Mouse (Mus musculus) limb, embryonic 14.5 days (tissue): Measurements from ENCODE around the gene Shc3. TPM values are rescaled to one million over a fixed set of nuclear protein-coding genes. Genes with fewer than 3 reads are reported as not detected.

Experiments
- ATAC-seq: fragments of 200-750 bp; cut with Nextera tagmentation; 2 replicates; pipeline ENCODE4 v1.8.0; 2017; ENCODE audit warnings: low read depth, moderate number of reproducible peaks, moderate TSS enrichment; ENCODE audit not compliant: low FRiP score
- DNase-seq: peaks from one replicate; pipeline ENCODE4 v3.0.0-alpha.2; 2015; ENCODE audit warnings: low spot score
- H3K27ac ChIP-seq: fragments of 300-500 bp; sonication (generic); replicated peaks from 2 replicates; pipeline ENCODE4 v1.5.1; 2014; ENCODE audit warnings: low read depth, mild to moderate bottlenecking, low read length, moderate library complexity, mixed read lengths
- H3K27me3 ChIP-seq: fragments of 300-500 bp; sonication (generic); 2 replicates; pipeline ENCODE4 v1.6.1; 2014; ENCODE audit warnings: low read length, mixed read lengths; ENCODE audit not compliant: control insufficient read depth, insufficient read depth
- H3K36me3 ChIP-seq: fragments of 300-500 bp; sonication (generic); 2 replicates; pipeline ENCODE4 v1.6.1; 2014; ENCODE audit warnings: mild to moderate bottlenecking, low read length, moderate library complexity, mixed read lengths; ENCODE audit not compliant: control insufficient read depth, insufficient read depth
- H3K4me1 ChIP-seq: fragments of 300-500 bp; sonication (generic); 2 replicates; pipeline ENCODE4 v1.6.1; 2014; ENCODE audit warnings: antibody characterized with exemption, low read length, mixed read lengths; ENCODE audit not compliant: control insufficient read depth, insufficient read depth
- H3K4me2 ChIP-seq: fragments of 300-500 bp; sonication (generic); replicated peaks from 2 replicates; pipeline ENCODE4 v1.6.1; 2014; ENCODE audit warnings: low read depth, mild to moderate bottlenecking, low read length, moderate library complexity; ENCODE audit not compliant: severe bottlenecking
- H3K4me3 ChIP-seq: fragments of 300-500 bp; sonication (generic); replicated peaks from 2 replicates; pipeline ENCODE4 v1.5.1; 2014; ENCODE audit warnings: low read length
- H3K9ac ChIP-seq: fragments of 300-500 bp; sonication (generic); 2 replicates; pipeline ENCODE4 v1.6.1; 2014; ENCODE audit warnings: mild to moderate bottlenecking, low read depth, low read length, moderate library complexity; ENCODE audit not compliant: severe bottlenecking
- H3K9me3 ChIP-seq: fragments of 300-500 bp; sonication (generic); 2 replicates; pipeline ENCODE4 v1.6.1; 2016; ENCODE audit warnings: low read length; ENCODE audit not compliant: control insufficient read depth
- POLR2A ChIP-seq: fragments of 200-500 bp; IDR thresholded peaks from 2 replicates; pipeline ENCODE4 v1.8.0; 2012; ENCODE audit warnings: inconsistent platforms, mild to moderate bottlenecking, moderate library complexity, borderline replicate concordance; ENCODE audit not compliant: insufficient read depth, insufficient read length; ENCODE audit errors: extremely low read depth
- WGBS: fragments of 180-500 bp; shearing (Covaris S2); extraction: QIAGEN DNeasy Blood & Tissue Kit; methylation state at CpG from one replicate; pipeline ENCODE4 v1.1.7; 2014; 5-methylcytosine and 5-hydroxymethylcytosine counted together
- polyA plus RNA-seq, 2 experiments: library from polyadenylated mRNA; depleted of rRNA in 1 of 2; stranded (reverse) in 1 of 2; unstranded in 1 of 2; fragments of >200 nt; fragmentation: Nextera tagmentation in 1 of 2; extraction: Ambion mirVana in 1 of 2; gene quantifications; 2 replicates each; pipeline versions ENCODE4 v1.2.1 to v1.2.3; 2012 to 2014

The Shc3 gene
- polyA plus RNA-seq (2012; rRNA removed) (1.1 and 1.4 TPM in 2 replicates), polyA plus RNA-seq (2014; fragmentation: Nextera tagmentation; extraction: Ambion mirVana) (0.62 and 0.69 TPM in 2 replicates)

DNA sequence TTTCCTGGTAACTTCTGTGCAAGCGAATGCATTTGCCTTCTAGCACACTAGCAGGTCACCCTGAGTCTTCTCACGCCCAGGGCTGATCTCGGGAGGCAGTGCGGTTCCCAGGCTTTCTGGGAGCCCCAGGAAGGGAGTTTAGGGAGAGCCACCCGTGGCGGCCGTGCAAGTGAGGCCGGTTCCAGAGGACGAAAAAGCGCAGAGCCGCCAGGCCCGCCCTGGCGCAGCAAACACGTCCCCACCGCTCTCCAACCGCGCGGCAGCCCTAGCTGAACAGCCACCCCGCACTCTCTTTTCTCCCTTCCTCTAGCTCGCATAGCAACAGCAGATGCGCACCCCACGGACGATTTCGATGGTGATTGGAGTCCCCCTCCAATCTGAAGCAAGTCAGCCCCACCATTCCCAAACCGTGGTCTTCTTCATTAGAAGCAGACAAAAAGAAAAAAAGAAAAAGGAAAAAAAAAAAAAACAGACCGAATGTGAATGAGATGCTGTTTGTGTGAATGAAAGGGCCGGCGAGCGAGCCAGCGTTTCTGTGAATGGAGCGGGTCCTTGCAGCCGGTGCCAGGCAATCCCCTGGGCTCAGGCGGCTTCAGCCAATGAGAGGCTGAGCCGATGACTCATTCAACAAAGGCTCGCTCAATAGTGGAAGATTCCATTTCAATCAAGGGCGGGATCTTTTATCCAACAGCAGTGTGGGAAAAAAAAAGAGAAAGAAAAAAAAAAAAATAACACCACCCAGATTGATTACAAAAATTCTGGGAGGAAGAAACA lies at the start of gene Shc3:
Shc3 (minus strand) TSS at position 509 of the 774 bp plus-strand sequence.
- no peaks in the 10 kb centered on the region for H3K9me3 ChIP-seq
- peak; percentile 88 for DNase-seq
- peak within 1 kb of the TSS; percentile 51 for H3K4me2 ChIP-seq
- ATAC-seq: peak; percentile 54; the same call in 1 of the 2 replicates
- peaks cover 64% of the 10 kb centered on the region for H3K27me3 ChIP-seq
- H3K36me3 ChIP-seq: no peaks in the 10 kb centered on the region
- peak within 1 kb of the TSS; percentile 33 for H3K4me3 ChIP-seq
- no peak within 1 kb of the TSS for H3K27ac ChIP-seq
- TF ChIP-seq POLR2A: no peak
- peaks cover 23% of the 10 kb centered on the region for H3K4me1 ChIP-seq
- H3K9ac ChIP-seq: peak within 1 kb of the TSS; percentile 4; the same call in 1 of the 2 replicates
- under 1% methylated on average over 35 of the region's 36 CpGs for WGBS

DNA sequence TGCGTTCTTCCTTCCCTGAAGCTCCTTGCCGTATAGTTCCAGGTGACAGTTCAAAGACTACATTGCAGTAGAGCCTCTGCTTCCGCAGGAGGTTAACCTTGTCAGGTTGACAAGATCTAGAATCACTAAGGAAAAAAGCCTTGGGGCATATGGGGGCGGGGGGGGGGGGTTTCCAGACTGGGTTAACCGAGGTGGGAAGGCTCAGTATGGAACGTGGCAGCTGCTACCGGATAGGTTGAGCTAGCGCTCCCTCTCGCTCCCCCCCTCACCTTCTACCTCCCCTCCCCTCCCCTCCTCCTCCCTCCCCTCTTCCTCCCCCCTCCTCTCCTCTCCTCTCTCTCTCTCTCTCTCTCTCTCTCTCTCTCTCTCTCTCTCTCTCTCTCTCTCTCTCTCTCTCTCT lies 49.4 kb upstream of the Shc3 start:
- DNase-seq (no peak), ATAC-seq (no peak)
- TF ChIP-seq POLR2A: no peak
- no peak overlapping the region for H3K27ac ChIP-seq
- peaks cover 14% of the 10 kb centered on the region for H3K4me1 ChIP-seq
- H3K9ac ChIP-seq: no peak overlapping the region
- no peak overlapping the region for H3K4me2 ChIP-seq
- H3K9me3 ChIP-seq: no peaks in the 10 kb centered on the region
- H3K27me3 ChIP-seq: no peaks in the 10 kb centered on the region
- 37% methylated on average over 6 of the region's 9 CpGs for WGBS
- H3K4me3 ChIP-seq: no peak overlapping the region
- H3K36me3 ChIP-seq: no peaks in the 10 kb centered on the region

DNA sequence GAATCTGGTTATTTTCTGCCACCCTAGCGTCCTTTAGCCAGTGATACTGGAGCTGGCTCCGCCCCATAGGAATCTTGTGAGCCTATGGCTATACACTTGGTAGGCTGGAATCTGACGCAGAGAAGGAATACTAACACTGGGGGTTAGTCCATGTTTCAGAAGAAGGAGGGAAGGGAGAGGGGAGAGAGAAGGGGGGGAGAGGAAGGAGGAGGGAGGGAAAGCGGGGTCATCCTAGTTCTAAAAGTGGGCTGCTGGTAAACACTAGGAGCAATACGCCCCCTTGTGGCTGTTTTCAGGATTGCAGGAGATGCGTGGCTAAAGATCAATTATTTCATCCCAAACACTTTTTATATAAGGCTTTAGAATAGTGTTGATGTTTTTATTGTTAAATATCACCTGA lies 48.6 kb upstream of the Shc3 start:
- Histone ChIP-seq H3K4me1 (peaks cover 14% of the 10 kb centered on the region), H3K9ac (no peak overlapping the region), H3K4me2 (no peak overlapping the region), H3K36me3 (no peaks in the 10 kb centered on the region), H3K27ac (no peak overlapping the region), H3K4me3 (no peak overlapping the region), H3K27me3 (no peaks in the 10 kb centered on the region), H3K9me3 (no peaks in the 10 kb centered on the region)
- TF ChIP-seq POLR2A: no peak
- ATAC-seq (no peak), DNase-seq (peak; percentile 80)
- WGBS: 21% methylated on average over 6 of the region's 6 CpGs

DNA sequence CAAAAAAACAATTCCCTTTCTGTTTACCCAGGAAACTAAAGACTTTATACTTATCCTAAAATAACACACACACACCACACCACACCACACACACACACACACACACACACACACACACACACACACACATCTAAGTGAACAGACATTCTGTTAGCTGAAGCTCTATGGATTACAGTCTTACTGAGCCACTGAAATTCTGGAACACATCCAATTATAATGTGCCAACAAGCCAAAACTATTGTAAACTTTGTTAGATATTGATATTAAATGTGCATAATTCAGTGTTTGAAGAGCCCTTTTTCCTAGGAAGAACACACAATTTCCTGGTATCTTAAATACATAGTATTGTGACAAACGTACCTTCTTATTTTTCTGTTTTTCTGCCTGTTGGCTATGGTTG lies 48.1 kb upstream of the Shc3 start:
- Histone ChIP-seq H3K9me3 (no peaks in the 10 kb centered on the region), H3K4me1 (peaks cover 14% of the 10 kb centered on the region), H3K4me3 (no peak overlapping the region), H3K36me3 (no peaks in the 10 kb centered on the region), H3K9ac (no peak overlapping the region), H3K27me3 (no peaks in the 10 kb centered on the region), H3K4me2 (no peak overlapping the region), H3K27ac (no peak overlapping the region)
- TF ChIP-seq POLR2A: no peak
- WGBS: 69% methylated on average over 1 of the region's 1 CpGs
- DNase-seq (no peak), ATAC-seq (no peak)

DNA sequence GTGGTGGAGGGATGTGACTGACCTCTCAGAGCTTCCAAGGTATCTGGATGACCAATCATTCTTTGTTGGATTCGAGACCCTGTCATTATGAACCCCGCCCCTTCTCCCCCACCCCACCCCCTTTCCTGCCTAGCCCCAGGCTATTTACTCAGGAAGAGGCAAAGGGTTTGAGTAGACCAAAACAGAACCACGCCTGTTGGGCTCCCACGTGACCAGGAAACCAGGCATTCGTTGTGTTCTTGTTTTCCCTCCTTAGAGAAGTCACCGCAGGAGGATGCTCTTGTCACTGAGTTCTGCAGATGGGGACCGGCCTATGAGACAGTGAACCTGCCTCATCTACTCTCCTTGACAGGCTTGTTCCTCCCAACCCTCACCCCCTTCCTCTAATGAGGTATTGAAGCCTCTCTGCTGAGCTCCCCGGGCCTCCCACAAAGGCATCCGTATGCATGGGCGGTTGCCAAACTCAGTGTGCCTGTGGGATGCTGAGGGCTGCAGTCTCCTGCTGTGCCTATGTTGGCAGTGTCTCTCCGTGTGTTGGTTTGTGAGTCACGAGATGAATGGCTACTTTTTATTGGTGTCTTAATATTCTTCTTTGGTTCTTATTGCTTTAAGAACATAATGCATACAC lies 47.3 kb upstream of the Shc3 start:
- H3K4me2 ChIP-seq: no peak overlapping the region
- H3K27ac ChIP-seq: no peak overlapping the region
- 14% methylated on average over 12 of the region's 12 CpGs for WGBS
- TF ChIP-seq POLR2A: no peak
- H3K36me3 ChIP-seq: no peaks in the 10 kb centered on the region
- no peaks in the 10 kb centered on the region for H3K9me3 ChIP-seq
- no peak overlapping the region for H3K4me3 ChIP-seq
- H3K4me1 ChIP-seq: peaks cover 14% of the 10 kb centered on the region
- no peak for ATAC-seq
- no peak overlapping the region for H3K9ac ChIP-seq
- no peaks in the 10 kb centered on the region for H3K27me3 ChIP-seq
- no peak for DNase-seq
